Mouse (Mus musculus): ENCODE measurements at regions not wholly inside any gene's neighbourhood (a gene's known extent, or its start where the extent isn't known, plus 50 kb on each side); places are given as distances from the start of the nearest gene placed in this dataset.

GRCm38 (mm10) chr19:14835629-14836028 lies 237.8 kb upstream of the Tle4 start:
- intact Hi-C loops (cut with DNase I) = no loop called here
- no peak for DNase-seq

- intact Hi-C loops (cut with DNase I) = no loop called here
- DNase-seq = no peak
These were observed 218.5 kb upstream of the Tle4 start for GRCm38 (mm10) chr19:14816354-14816753.

- intact Hi-C loops (cut with DNase I) = no loop called here
- no peak for DNase-seq
These were observed 208.9 kb upstream of the Tle4 start for GRCm38 (mm10) chr19:14806787-14807186.

GRCm38 (mm10) chr19:14802909-14803650 lies 205.2 kb upstream of the Tle4 start:
- DNase-seq = peak; percentile 16
- intact Hi-C loops (cut with DNase I) = no loop called here

GRCm38 (mm10) chr19:14801669-14802068 lies 203.8 kb upstream of the Tle4 start:
- DNase-seq = no peak
- intact Hi-C loops (cut with DNase I) = no loop called here

GRCm38 (mm10) chr19:14799002-14799401 lies 201.2 kb upstream of the Tle4 start:
- intact Hi-C loops (cut with DNase I) = no loop called here
- no peak for DNase-seq

GRCm38 (mm10) chr19:14798417-14798816 lies 200.6 kb upstream of the Tle4 start:
- no peak for DNase-seq
- intact Hi-C loops (cut with DNase I) = no loop called here

GRCm38 (mm10) chr19:14795910-14796309 lies 198.1 kb upstream of the Tle4 start:
- no peak for DNase-seq
- intact Hi-C loops (cut with DNase I) = no loop called here

GRCm38 (mm10) chr19:14789992-14790391 lies 192.1 kb upstream of the Tle4 start:
- intact Hi-C loops (cut with DNase I) = no loop called here
- no peak for DNase-seq

GRCm38 (mm10) chr19:14788630-14789029 lies 190.8 kb upstream of the Tle4 start:
- no peak for DNase-seq
- intact Hi-C loops (cut with DNase I) = no loop called here

GRCm38 (mm10) chr19:14786868-14787267 lies 189.0 kb upstream of the Tle4 start:
- DNase-seq = no peak
- intact Hi-C loops (cut with DNase I) = no loop called here

- intact Hi-C loops (cut with DNase I) = no loop called here
- no peak for DNase-seq
These were observed 187.8 kb upstream of the Tle4 start for GRCm38 (mm10) chr19:14785661-14786060.

- no peak for DNase-seq
- intact Hi-C loops (cut with DNase I) = no loop called here
These were observed 179.9 kb upstream of the Tle4 start for GRCm38 (mm10) chr19:14777709-14778108.

- intact Hi-C loops (cut with DNase I) = no loop called here
- peak; percentile 40 for DNase-seq
These were observed 179.3 kb upstream of the Tle4 start for GRCm38 (mm10) chr19:14777198-14777597.

- intact Hi-C loops (cut with DNase I) = no loop called here
- DNase-seq = no peak
These were observed 178.9 kb upstream of the Tle4 start for GRCm38 (mm10) chr19:14776791-14777190.

GRCm38 (mm10) chr19:14772794-14773193 lies 174.9 kb upstream of the Tle4 start:
- DNase-seq = no peak
- intact Hi-C loops (cut with DNase I) = no loop called here

- no peak for DNase-seq
- intact Hi-C loops (cut with DNase I) = no loop called here
These were observed 154.8 kb upstream of the Tle4 start for GRCm38 (mm10) chr19:14752646-14753045.

- no peak for DNase-seq
- intact Hi-C loops (cut with DNase I) = no loop called here
These were observed 144.5 kb upstream of the Tle4 start for GRCm38 (mm10) chr19:14742361-14742760.

- intact Hi-C loops (cut with DNase I) = no loop called here
- DNase-seq = no peak
These were observed 143.1 kb upstream of the Tle4 start for GRCm38 (mm10) chr19:14740936-14741335.

- intact Hi-C loops (cut with DNase I) = no loop called here
- DNase-seq = no peak
These were observed 142.3 kb upstream of the Tle4 start for GRCm38 (mm10) chr19:14740139-14740538.

GRCm38 (mm10) chr19:14736514-14736913 lies 138.7 kb upstream of the Tle4 start:
- intact Hi-C loops (cut with DNase I) = no loop called here
- no peak for DNase-seq

GRCm38 (mm10) chr19:14725329-14725728 lies 127.5 kb upstream of the Tle4 start:
- DNase-seq = no peak
- intact Hi-C loops (cut with DNase I) = no loop called here

GRCm38 (mm10) chr19:14724637-14725036 lies 126.8 kb upstream of the Tle4 start:
- DNase-seq = no peak
- intact Hi-C loops (cut with DNase I) = no loop called here
